Comparison of ENCODE assay signal across 16 mouse cellular contexts in the genomic region with DNA sequence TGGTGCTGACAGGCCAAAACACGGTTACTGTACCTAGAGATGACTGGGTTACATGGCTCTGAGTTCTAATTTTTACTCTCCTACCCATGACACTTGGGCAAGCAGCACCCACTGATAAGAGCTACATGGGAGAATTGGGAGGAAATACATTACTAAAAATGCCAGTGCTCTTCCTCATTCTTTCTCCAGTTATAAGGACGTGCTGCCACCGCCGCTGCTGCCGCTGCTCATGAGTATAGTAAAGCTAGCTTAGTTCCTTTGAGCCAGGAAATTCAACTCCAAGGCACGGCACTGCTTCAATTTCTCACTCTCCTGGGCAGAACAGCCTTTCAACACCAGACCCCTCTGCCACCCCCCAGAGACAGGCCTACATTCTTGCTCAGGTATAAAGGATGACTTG.
DNase-seq lines count a peak whose midpoint lies in the region; ATAC-seq and TF ChIP-seq lines count a peak whose summit lies in the region.
"Had no signal": no experiment of that assay in that cellular context is flagged by ENCODE, and none has a peak within 500 bp of the region (broad histone marks: within the 10 kb centered on the region; RNA-seq: fewer than 3 reads in every experiment).

No protein-coding gene starts in this region.

- no peak for TF ChIP-seq EP300 in heart, adult 2 months (IDR thresholded peaks at IDR 0.05; ENCODE audit: insufficient read depth, low read depth, low read length)

- no peak overlapping the region for H3K4me3 ChIP-seq in heart, embryonic 13.5 days
- no peak overlapping the region for H3K4me3 ChIP-seq in heart, adult 2 months
- H3K4me3 ChIP-seq in lung, embryonic 15.5 days, result no peak overlapping the region
- H3K4me3 ChIP-seq in intestine, embryonic 15.5 days (replicated peaks), result no peak overlapping the region
- no peak overlapping the region for H3K4me3 ChIP-seq in forebrain, embryonic 12.5 days (replicated peaks)
- H3K4me3 ChIP-seq: left cerebral cortex, adult 2 months had no signal

- intact Hi-C loops in heart, adult 2 months (cut with DNase I), result no loop called here

- H3K79me2 ChIP-seq in heart, adult 2 months (replicated peaks; ENCODE audit: control insufficient read depth, insufficient read depth, low read length), result 0 out of 2 replicates have a peak, but pooled peaks cover 1% of the 10 kb centered on the region

- no peak for ATAC-seq in heart, embryonic 13.5 days (ENCODE audit: extremely low read depth, insufficient number of reproducible peaks, low FRiP score, low TSS enrichment)
- no peak for ATAC-seq in lung, embryonic 15.5 days (ENCODE audit: borderline replicate concordance, extremely low read depth, low FRiP score, low TSS enrichment)
- no peak for ATAC-seq in intestine, embryonic 15.5 days
- no peak for ATAC-seq in forebrain, embryonic 12.5 days (ENCODE audit: low FRiP score)
- ATAC-seq: forebrain, embryonic 14.5 days had no signal

- no peaks in the 10 kb centered on the region for H3K9me3 ChIP-seq in heart, embryonic 13.5 days
- H3K9me3 ChIP-seq in lung, embryonic 15.5 days, result no peaks in the 10 kb centered on the region
- no peaks in the 10 kb centered on the region for H3K9me3 ChIP-seq in intestine, embryonic 15.5 days
- H3K9me3 ChIP-seq in forebrain, embryonic 12.5 days, result no peaks in the 10 kb centered on the region

- H3K4me2 ChIP-seq in heart, embryonic 13.5 days, result 0 out of 2 replicates have a peak overlapping the region, but pooled peaks have one; percentile 5
- no peak overlapping the region for H3K4me2 ChIP-seq in lung, embryonic 15.5 days
- 0 out of 2 replicates have a peak overlapping the region, but pooled peaks have one; percentile 9 for H3K4me2 ChIP-seq in intestine, embryonic 15.5 days (replicated peaks)
- no peak overlapping the region for H3K4me2 ChIP-seq in forebrain, embryonic 12.5 days

- TF ChIP-seq POLR2A in heart, adult 2 months (IDR thresholded peaks at IDR 0.05; ENCODE audit: insufficient read depth, low read depth, low read length), result no peak

- H3K36me3 ChIP-seq in heart, embryonic 13.5 days, result peaks cover 16% of the 10 kb centered on the region
- H3K36me3 ChIP-seq in heart, adult 2 months (ENCODE audit: control insufficient read depth, insufficient read depth, low read length), result peaks cover 18% of the 10 kb centered on the region
- H3K36me3 ChIP-seq in lung, embryonic 15.5 days, result no peaks in the 10 kb centered on the region; the same call in 1 of the 2 replicates
- H3K36me3 ChIP-seq in intestine, embryonic 15.5 days, result no peaks in the 10 kb centered on the region
- no peaks in the 10 kb centered on the region for H3K36me3 ChIP-seq in forebrain, embryonic 12.5 days (replicated peaks)

- H3K9ac ChIP-seq in heart, embryonic 13.5 days, result peak overlapping the region; percentile 42
- no peak overlapping the region for H3K9ac ChIP-seq in heart, adult 2 months (ENCODE audit: low read depth, low read length)
- no peak overlapping the region for H3K9ac ChIP-seq in lung, embryonic 15.5 days
- peak overlapping the region; percentile 5; the same call in 1 of the 2 replicates for H3K9ac ChIP-seq in intestine, embryonic 15.5 days
- H3K9ac ChIP-seq in forebrain, embryonic 12.5 days, result no peak overlapping the region

- H3K27me3 ChIP-seq in heart, embryonic 13.5 days (replicated peaks), result no peaks in the 10 kb centered on the region
- no peaks in the 10 kb centered on the region for H3K27me3 ChIP-seq in heart, adult 2 months (ENCODE audit: control insufficient read depth, insufficient read depth, low read length)
- H3K27me3 ChIP-seq in lung, embryonic 15.5 days, result no peaks in the 10 kb centered on the region
- no peaks in the 10 kb centered on the region for H3K27me3 ChIP-seq in intestine, embryonic 15.5 days (replicated peaks)
- no peaks in the 10 kb centered on the region for H3K27me3 ChIP-seq in forebrain, embryonic 12.5 days

- no peak for DNase-seq in heart, adult 2 months
- DNase-seq in lung, postnatal 4 days, result no peak
- no peak for DNase-seq in right cerebral cortex, postnatal 10 days (ENCODE audit: low spot score in 2 of 2)
- DNase-seq: adrenal gland, adult 2 months; B cell, adult 2 months; cerebellum, adult 9-11 months; kidney, adult 8-10 months; liver; midbrain, embryonic 14.5 days had no signal

- peak overlapping the region; percentile 91 for H3K27ac ChIP-seq in heart, embryonic 13.5 days (replicated peaks)
- no peak overlapping the region for H3K27ac ChIP-seq in heart, adult 2 months
- peak overlapping the region; percentile 74 for H3K27ac ChIP-seq in lung, embryonic 15.5 days
- H3K27ac ChIP-seq in intestine, embryonic 15.5 days, result no peak overlapping the region
- no peak overlapping the region for H3K27ac ChIP-seq in forebrain, embryonic 12.5 days
- H3K27ac ChIP-seq: left cerebral cortex, adult 2 months; macrophage had no signal

- TF ChIP-seq CTCF in heart, adult 2 months (IDR thresholded peaks at IDR 0.05), result no peak

- peaks cover 58% of the 10 kb centered on the region for H3K4me1 ChIP-seq in heart, embryonic 13.5 days
- peaks cover 12% of the 10 kb centered on the region for H3K4me1 ChIP-seq in heart, adult 2 months (ENCODE audit: control insufficient read depth, insufficient read depth, low read length)
- H3K4me1 ChIP-seq in lung, embryonic 15.5 days, result peaks cover 21% of the 10 kb centered on the region
- H3K4me1 ChIP-seq in intestine, embryonic 15.5 days (replicated peaks), result peaks cover 6% of the 10 kb centered on the region; the same call in 1 of the 2 replicates
- H3K4me1 ChIP-seq in forebrain, embryonic 12.5 days, result no peaks in the 10 kb centered on the region; the same call in 1 of the 2 replicates

- WGBS in heart, embryonic 13.5 days, result 54% methylated on average over 6 of the region's 6 CpGs
- 59% methylated on average over 6 of the region's 6 CpGs for WGBS in heart, adult 2 months
- WGBS in lung, embryonic 15.5 days, result 40% methylated on average over 6 of the region's 6 CpGs
- 50% methylated on average over 6 of the region's 6 CpGs for WGBS in intestine, embryonic 15.5 days
- WGBS in forebrain, embryonic 12.5 days, result 84% methylated on average over 6 of the region's 6 CpGs

Comparison
In these comparisons a context has a peak if more than half of its experiments do, and no peak if none do; other contexts are left out.
1. H3K27ac ChIP-seq: peak in heart, embryonic 13.5 days (single experiment) and lung, embryonic 15.5 days (single experiment); none in heart, adult 2 months (single experiment), intestine, embryonic 15.5 days (single experiment) and forebrain, embryonic 12.5 days (single experiment).
2. H3K9ac ChIP-seq: peak in heart, embryonic 13.5 days (single experiment) and intestine, embryonic 15.5 days (single experiment); none in heart, adult 2 months (single experiment), lung, embryonic 15.5 days (single experiment) and forebrain, embryonic 12.5 days (single experiment).
3. H3K4me2 ChIP-seq: peak in heart, embryonic 13.5 days (single experiment) and intestine, embryonic 15.5 days (single experiment); none in lung, embryonic 15.5 days (single experiment) and forebrain, embryonic 12.5 days (single experiment).